Mouse (Mus musculus) thymus, adult 18-20 months (tissue): Measurements from ENCODE around the gene Btbd35f27.
"Not testable (repeated sequence)": the region's sequence is repeated elsewhere in the genome, so short reads cannot be mapped to it uniquely, and the experiment has no call there.

Experiments
- DNase-seq, 2 experiments: peaks; one replicate each; pipeline ENCODE4 v3.0.0; 2022; ENCODE audit warnings: mixed read lengths in 2 of 2

Gene Btbd35f27

DNA sequence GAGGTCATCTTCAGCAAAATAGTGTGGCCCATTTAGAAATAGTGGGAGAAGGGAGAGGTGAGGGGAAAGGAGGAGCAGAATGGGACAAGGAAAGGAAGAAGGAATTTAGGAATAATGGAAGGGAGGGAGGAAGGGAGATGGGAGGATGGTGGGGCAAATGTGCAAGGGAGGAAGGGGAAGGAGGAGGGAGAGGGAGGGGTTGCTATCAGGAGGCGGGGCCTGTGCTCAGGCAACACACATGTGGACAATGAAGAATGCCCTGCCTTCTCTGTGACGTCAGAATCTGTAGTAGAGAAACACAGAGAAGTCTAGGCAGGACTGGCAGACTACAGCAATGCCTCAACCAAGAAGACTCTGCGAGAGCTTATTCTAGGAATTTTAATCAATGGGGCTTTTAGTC, at the start of gene Btbd35f27:
Gene Btbd35f27, plus strand, starts transcription at position 301 of the 400 bp plus-strand sequence.
- not testable (repeated sequence) for DNase-seq
